Mouse (Mus musculus) embryo, embryonic 10.5 days (tissue): ENCODE data around the gene Asic2.

ENCODE experiments used
- DNase-seq: peaks from one replicate; pipeline ENCODE4 v3.0.0-alpha.2; 2015; ENCODE audit warnings: low spot score

The Asic2 gene

DNA sequence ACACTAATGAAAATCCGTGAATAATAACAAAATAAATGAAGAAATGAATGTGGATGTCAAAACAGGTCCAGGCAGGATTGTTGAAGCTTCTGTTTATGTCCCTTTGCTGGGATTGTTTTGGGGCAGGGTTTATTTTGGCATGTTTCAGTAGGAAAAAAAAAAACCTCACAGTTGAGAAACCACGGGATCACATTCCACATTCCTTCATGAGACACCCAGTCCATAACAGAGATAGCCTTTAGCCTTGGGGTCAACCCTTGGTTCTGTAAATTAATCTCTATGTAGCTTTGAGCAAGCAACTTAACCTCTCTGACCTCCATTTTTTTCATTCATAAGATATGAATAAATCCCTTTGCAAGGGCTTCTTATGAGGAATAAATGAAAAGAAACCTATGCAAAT is 127.3 kb downstream of the Asic2 start:
- DNase-seq = no peak

DNA sequence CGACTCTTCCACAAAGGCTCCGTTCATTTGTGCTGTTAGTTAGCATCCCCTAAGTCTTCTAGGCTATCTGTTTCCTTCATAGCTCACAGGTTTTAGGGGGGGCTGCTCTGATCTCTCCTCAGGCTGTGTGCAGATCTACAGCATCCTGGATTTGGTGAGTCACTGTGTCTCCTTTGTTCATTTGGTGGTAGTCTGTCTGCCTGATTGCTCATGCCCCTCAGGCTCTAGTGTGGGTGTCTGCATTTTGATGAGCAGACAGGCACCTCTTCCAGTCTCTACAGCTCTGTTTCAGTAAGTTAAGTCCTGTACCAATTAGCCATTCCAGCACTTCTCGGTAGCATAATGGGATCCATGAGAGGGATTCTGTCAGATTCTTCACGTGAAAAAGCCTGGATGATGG is 129.8 kb downstream of the Asic2 start:
- DNase-seq = no peak

DNA sequence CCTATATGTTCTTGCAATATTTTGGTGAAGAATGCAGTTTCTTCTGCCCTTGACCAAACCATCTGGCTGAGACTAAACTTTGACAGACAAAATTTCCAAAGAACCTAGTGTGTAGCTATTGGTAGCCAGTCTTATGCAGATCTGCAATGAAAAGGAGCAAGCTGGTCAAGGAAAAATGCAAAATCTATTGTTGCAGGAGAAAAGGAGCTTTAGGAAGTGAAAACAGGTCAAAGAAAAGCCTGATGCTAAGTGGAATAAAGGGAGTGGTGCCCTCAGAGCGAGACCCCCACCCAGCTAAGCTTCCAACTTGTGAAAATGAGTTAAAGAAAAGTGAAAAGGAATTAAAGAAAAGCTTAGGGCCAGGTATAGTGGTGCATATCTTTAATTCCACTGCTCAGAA is 135.9 kb downstream of the Asic2 start:
- DNase-seq = no peak

- DNase-seq = no peak
These were observed 151.7 kb downstream of the Asic2 start for GRCm38 (mm10) chr11:81816531-81816930.

- no peak for DNase-seq
These were observed 153.4 kb downstream of the Asic2 start for GRCm38 (mm10) chr11:81814816-81815215.

DNA sequence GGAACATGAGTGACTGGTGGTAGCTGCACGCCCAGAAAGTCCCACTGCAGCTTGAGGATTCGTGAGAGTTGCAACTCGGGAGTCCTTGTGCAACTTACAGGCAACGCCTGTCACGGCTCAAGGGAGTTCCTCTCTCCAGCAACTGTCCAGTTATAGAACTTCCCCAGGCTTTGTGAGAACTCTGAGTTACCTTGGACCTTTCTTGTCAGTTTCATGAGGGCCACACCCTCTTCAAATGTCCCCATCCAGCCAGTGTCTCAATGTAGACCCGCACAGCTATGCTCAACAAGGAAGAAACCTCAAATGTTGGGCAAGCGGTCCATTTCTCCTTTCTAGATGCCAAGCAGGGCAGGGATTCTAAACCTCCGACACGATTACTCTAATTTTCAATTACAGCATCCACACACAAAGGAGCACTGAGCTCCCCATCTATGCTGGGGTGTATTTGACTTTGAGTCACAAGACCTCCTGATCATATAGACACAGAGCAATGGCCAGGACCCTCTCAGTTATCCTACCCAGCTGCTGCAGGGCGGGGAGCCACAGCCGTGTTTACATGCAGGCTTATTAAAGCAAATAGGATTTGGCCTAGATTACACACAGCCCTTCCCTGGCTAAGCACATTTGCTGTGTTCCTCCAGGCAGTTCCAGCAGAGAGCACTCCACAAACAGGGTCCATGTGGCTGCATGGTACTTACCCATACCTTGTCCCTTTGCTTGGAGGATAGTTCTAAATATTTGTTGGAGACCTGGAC is 161.2 kb downstream of the Asic2 start:
- DNase-seq = no peak

GRCm38 (mm10) chr11:81803544-81803943 is 164.7 kb downstream of the Asic2 start:
- DNase-seq = no peak

GRCm38 (mm10) chr11:81802614-81803013 is 165.6 kb downstream of the Asic2 start:
- no peak for DNase-seq

DNA sequence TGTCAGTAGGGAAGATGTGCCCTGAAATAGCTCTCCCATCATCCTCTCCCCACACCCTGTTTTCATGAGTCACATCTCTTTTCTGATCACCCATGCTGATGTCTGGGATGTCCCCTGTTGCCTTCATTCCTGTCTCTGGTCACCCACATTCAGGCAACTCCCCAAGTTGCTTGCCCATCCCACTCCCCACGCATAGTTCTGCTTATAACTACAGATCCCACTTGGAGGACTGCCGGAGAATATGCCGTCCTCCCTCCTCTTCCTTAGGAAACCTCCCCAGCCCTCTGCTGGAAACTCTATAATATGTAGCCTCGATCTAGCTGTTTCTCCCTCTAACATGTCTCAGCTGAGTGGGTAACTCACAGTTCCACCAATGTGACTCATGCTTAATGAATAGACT is 167.4 kb downstream of the Asic2 start:
- DNase-seq = no peak

GRCm38 (mm10) chr11:81793588-81793987 is 174.7 kb downstream of the Asic2 start:
- DNase-seq = no peak

DNA sequence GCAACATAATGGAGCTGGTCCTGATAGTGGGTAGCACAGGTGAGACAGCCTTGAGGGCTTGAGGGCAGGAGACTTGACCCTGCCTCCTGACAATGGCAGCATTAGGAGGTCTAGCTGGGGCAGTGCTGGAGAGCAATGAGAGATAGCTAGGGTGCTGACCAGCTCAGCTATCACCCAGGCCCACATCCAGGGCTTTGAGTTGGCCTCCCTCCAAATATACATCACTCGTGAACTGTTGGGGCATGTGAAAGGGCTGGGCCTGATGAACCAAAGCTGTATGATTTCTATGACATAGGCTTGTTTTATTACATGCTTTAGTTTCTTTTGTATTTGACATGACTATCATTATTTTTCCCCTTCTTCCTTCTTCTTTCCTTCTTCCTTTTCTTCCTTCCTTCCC is 176.7 kb downstream of the Asic2 start:
- no peak for DNase-seq

DNA sequence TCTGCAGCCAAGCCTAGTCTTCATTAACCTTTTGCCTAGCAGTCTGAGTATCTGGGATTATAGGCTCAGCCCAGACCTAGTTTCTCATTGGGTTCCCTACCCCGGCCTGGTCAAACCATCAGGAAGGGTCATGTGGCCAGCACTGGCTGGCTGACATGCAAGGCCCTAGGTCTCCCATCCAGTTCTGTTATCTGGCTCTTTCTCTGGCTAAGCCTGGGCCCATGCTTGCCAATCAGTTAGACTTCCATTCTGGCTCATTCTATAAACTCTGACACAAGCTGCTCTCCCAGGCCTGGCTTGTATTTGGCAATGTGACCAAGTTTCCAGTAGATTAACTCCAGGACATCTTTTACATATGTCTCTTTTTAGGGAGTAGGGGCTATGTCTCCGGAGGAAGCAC is 187.7 kb downstream of the Asic2 start:
- DNase-seq = no peak

DNA sequence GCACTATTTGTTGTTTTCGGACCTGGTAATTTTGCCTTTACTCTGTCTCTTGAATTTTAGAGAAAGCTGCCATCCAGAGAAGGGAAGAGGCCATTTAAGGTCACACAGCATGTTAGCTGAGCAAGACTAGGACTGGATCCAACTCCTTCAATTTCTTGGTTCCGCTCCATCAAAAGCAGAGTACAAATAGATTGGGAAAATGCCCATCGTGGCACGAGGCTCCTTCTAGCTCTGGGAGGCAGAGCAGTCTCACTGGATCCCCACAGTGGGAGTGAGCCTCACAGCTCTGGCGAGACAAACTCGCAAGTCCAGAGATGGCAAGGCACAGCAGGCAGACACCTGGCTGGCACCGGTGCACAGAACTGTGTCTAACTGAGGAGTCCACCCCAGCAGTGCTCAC is 188.4 kb downstream of the Asic2 start:
- no peak for DNase-seq

- no peak for DNase-seq
These were observed 196.9 kb downstream of the Asic2 start for GRCm38 (mm10) chr11:81771195-81771895.

- no peak for DNase-seq
These were observed 198.5 kb downstream of the Asic2 start for GRCm38 (mm10) chr11:81769691-81770260.

- DNase-seq = no peak
These were observed 200.0 kb downstream of the Asic2 start for GRCm38 (mm10) chr11:81768305-81768704.

DNA sequence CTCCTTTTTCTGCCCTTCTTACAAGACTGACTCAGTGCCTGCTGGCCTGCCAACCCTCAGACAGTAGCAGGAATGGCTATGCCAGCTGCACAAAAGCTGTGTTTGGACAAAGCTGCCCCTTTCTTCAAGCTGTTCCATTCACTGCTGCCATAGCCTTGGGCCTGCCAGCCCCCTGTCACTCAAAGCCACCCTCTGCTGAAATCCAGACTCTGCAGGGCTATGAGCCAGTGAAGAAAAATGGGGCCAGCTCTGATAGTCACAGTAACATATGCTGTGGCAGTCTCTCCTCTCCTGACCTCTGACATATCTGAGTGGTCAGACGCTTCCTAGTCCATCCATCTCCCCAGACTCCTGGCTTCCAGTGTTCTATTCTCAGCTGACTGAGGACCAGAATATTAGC is 200.5 kb downstream of the Asic2 start:
- DNase-seq = no peak

DNA sequence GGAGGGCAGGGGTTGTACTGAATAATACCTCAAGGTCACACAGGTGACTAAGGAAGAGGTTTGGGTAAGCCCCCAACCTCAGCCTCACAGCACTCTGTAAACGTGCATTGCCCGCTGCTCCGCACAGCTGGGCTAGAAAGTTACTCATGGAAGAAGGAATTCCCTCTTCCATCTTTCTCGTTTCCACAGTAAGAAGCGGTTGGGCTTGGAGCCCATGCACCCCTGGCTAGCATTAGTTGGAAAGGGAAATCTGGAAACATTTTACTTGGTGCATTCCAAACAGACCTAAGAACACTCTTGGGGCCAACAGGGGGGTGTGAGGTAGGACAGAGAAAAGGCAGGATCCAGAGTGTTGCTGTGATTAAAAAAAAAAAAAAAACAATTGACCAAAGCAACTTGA is 203.0 kb downstream of the Asic2 start:
- DNase-seq = no peak

- DNase-seq = peak; percentile 6
These were observed 203.5 kb downstream of the Asic2 start for GRCm38 (mm10) chr11:81764778-81765177.

DNA sequence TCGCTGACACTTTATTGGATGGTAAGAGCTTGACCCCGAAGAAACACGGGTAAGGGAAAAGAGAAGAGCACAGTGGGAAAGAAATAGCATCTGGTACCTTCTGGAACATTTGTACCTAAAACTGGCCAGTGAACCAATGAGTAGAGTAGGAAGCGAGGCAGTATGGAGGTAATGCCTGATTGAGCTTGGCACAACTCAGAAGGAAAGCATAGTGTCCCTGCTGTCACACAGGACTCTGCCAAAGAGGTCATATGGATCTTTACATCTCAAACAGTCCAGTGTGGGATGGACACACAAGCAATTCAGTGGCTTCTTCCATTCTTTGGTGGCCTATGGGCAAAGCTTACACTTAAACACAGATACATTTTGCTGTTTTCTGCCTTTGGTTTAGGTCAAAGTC is 211.0 kb downstream of the Asic2 start:
- DNase-seq = no peak

GRCm38 (mm10) chr11:81750876-81751275 is 217.4 kb downstream of the Asic2 start:
- DNase-seq = no peak

GRCm38 (mm10) chr11:81750016-81750415 is 218.2 kb downstream of the Asic2 start:
- no peak for DNase-seq

GRCm38 (mm10) chr11:81738995-81739394 is 229.3 kb downstream of the Asic2 start:
- no peak for DNase-seq
